Mouse (Mus musculus): ENCODE results near the gene Hsph1. TPM values are rescaled to one million over a fixed set of nuclear protein-coding genes. Genes with fewer than 3 reads are reported as not detected.

The Hsph1 gene
- 52.2 and 54.1 TPM in 2 replicates for polyA plus RNA-seq (2015; fragmentation: Nextera tagmentation; extraction: Ambion mirVana)

- H3K9ac ChIP-seq: peak within 1 kb of the TSS; percentile 69
- peak within 1 kb of the TSS; percentile 93 for H3K27ac ChIP-seq
- H3K27me3 ChIP-seq (replicated peaks): no peaks in the 10 kb centered on the region
- peaks cover 10% of the 10 kb centered on the region; the same call in 1 of the 2 replicates for H3K4me1 ChIP-seq
- H3K9me3 ChIP-seq: no peaks in the 10 kb centered on the region
- H3K36me3 ChIP-seq: peaks cover 8% of the 10 kb centered on the region
- peak within 1 kb of the TSS; percentile 79 for H3K4me2 ChIP-seq
- under 1% methylated on average over 60 of the region's 60 CpGs for WGBS
- H3K4me3 ChIP-seq (replicated peaks): peak within 1 kb of the TSS; percentile 81
- ATAC-seq (ENCODE audit: insufficient read depth, low FRiP score, low read depth): peak; percentile 98
These were observed at the start of gene Hsph1 for GRCm38 (mm10) chr5:149636075-149636920. TSS of gene Hsph1 (minus strand) at chr5:149636376.

GRCm38 (mm10) chr5:149680946-149681345 lies 44.8 kb upstream of the Hsph1 start:
- H3K4me1 ChIP-seq: peaks cover 10% of the 10 kb centered on the region

GRCm38 (mm10) chr5:149679886-149680285 lies 43.7 kb upstream of the Hsph1 start:
- H3K9me3 ChIP-seq: no peaks in the 10 kb centered on the region
- no peaks in the 10 kb centered on the region for H3K27me3 ChIP-seq (replicated peaks)
- no peaks in the 10 kb centered on the region for H3K36me3 ChIP-seq
- peaks cover 10% of the 10 kb centered on the region for H3K4me1 ChIP-seq
- no peak overlapping the region for H3K27ac ChIP-seq
- no peak for ATAC-seq (ENCODE audit: insufficient read depth, low FRiP score, low read depth)
- H3K4me2 ChIP-seq: no peak overlapping the region
- no peak overlapping the region for H3K9ac ChIP-seq
- H3K4me3 ChIP-seq (replicated peaks): no peak overlapping the region
- 40% methylated on average over 7 of the region's 7 CpGs for WGBS

More at GRCm38 (mm10) chr5:149680946-149681345, 44.8 kb upstream of the Hsph1 start:
- no peak for ATAC-seq (ENCODE audit: insufficient read depth, low FRiP score, low read depth)
- H3K9ac ChIP-seq: no peak overlapping the region
- no peak overlapping the region for H3K4me2 ChIP-seq
- no peaks in the 10 kb centered on the region for H3K9me3 ChIP-seq
- 59% methylated on average over 5 of the region's 5 CpGs for WGBS
- H3K27me3 ChIP-seq (replicated peaks): no peaks in the 10 kb centered on the region
- no peak overlapping the region for H3K4me3 ChIP-seq (replicated peaks)
- H3K27ac ChIP-seq: no peak overlapping the region
- no peaks in the 10 kb centered on the region for H3K36me3 ChIP-seq

DNA sequence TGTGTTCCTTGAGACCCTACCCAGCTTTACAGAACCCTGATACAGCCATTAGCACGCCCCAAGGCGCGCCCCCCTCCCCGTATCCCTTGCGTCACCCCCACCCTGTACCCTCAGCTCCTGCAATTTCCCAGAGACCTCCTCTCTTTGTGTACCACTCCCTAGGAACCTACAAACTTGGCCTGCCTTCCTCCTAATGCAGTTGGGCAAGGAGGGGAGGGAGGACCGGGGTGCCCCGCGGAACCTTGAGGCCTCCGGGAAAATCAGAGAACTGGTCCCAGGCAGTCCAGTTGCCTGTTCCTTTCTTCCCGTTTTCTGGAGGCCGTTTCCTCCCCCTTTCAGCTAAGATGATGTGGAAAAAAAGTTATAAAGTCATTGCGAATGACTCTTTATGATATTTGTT lies 43.2 kb upstream of the Hsph1 start:
- ATAC-seq (ENCODE audit: insufficient read depth, low FRiP score, low read depth): no peak
- Histone ChIP-seq H3K4me2 (peak overlapping the region; percentile 99), H3K27ac (no peak overlapping the region), H3K9ac (no peak overlapping the region), H3K4me1 (peaks cover 10% of the 10 kb centered on the region), H3K36me3 (no peaks in the 10 kb centered on the region), H3K27me3 (replicated peaks) (no peaks in the 10 kb centered on the region), H3K9me3 (no peaks in the 10 kb centered on the region), H3K4me3 (replicated peaks) (peak overlapping the region; percentile 78)
- WGBS: 8% methylated on average over 12 of the region's 12 CpGs

- H3K4me1 ChIP-seq: peaks cover 10% of the 10 kb centered on the region
- no peaks in the 10 kb centered on the region for H3K27me3 ChIP-seq (replicated peaks)
- H3K9ac ChIP-seq: peak overlapping the region; percentile 78; the same call in 1 of the 2 replicates
- no peaks in the 10 kb centered on the region for H3K36me3 ChIP-seq
- H3K4me3 ChIP-seq (replicated peaks): peak overlapping the region; percentile 78
- ATAC-seq (ENCODE audit: insufficient read depth, low FRiP score, low read depth): 0 out of 2 replicates have a peak, but pooled peaks have one; percentile 7
- peak overlapping the region; percentile 99 for H3K4me2 ChIP-seq
- H3K27ac ChIP-seq: no peak overlapping the region
- no peaks in the 10 kb centered on the region for H3K9me3 ChIP-seq
- WGBS: 3% methylated on average over 15 of the region's 15 CpGs
These were observed 42.8 kb upstream of the Hsph1 start for GRCm38 (mm10) chr5:149678990-149679348.

DNA sequence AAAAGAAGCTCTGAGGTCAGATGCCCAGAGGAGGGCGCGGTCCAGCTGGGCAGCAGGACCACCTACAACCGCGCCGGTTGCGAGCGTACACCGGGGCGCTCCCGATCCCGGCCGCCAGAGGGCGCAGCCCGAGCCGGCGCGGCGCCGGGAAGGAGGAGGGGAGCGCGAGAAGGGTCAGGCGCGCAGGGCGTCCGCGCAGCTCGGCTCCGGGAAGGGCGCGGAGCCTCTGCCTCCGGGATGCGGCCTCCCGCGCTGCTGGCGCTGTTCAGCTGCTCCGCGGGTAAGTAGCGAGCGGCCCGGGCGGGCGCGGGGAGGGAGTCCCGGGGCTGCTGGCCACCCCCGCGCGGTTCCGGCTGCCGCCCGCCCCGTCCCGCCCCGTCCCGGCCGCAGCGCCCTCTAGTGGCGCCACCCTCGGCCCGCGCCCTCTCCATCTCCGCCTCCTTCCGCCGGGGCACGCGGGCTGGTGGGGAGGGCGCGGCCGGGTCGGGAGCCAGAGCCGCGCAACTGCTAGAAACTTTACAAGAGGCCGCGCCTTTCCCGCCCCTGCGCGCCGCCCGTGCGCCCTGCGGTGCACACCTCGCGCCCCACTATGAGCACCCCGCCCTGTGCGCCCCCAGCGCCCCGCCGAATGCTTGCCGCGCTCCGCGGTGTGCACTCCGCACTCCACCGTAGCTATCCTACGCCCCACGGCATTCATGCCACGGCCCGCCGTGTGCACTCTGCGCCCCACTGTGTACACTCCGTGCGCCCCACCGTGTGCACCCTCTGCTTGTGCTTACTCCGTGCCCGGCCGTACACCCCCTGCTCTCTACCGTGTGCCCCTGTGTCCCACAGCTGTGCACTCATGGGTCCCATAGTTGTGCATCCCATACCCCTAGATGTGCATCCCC lies 42.2 kb upstream of the Hsph1 start, which contains the start of gene B3glct:
TSS of gene B3glct (plus strand) at position 131 of the 890 bp plus-strand sequence.
- H3K4me2 ChIP-seq: peak within 1 kb of the TSS; percentile 99
- peak within 1 kb of the TSS; percentile 81 for H3K27ac ChIP-seq
- H3K4me1 ChIP-seq: peaks cover 10% of the 10 kb centered on the region
- under 1% methylated on average over 94 of the region's 106 CpGs for WGBS
- peak within 1 kb of the TSS; percentile 78 for H3K4me3 ChIP-seq (replicated peaks)
- no peaks in the 10 kb centered on the region for H3K36me3 ChIP-seq
- ATAC-seq (ENCODE audit: insufficient read depth, low FRiP score, low read depth): peak; percentile 96
- peak within 1 kb of the TSS; percentile 78 for H3K9ac ChIP-seq
- no peaks in the 10 kb centered on the region for H3K9me3 ChIP-seq
- no peaks in the 10 kb centered on the region for H3K27me3 ChIP-seq (replicated peaks)

DNA sequence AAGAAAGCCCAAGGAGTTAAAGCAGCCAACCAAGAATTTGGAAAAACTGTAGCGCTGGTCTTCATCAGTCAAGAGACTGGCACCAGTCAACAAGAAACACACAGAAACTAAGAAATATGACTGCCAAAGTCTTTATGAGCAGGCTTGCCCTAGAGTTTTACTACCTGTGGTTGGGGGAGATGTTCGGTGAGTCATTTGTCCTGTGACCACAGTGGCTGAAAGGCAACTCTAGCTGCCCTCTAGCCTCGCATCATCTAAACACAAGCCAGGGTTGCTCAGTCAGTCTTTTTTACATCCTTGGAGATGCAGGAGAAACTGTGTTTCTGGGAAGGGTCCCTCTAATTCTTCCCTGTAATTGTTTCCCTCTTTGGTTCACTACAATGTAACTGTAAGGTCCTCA lies 41.0 kb upstream of the Hsph1 start:
- 89% methylated on average over 3 of the region's 3 CpGs for WGBS
- Histone ChIP-seq H3K36me3 (no peaks in the 10 kb centered on the region), H3K27ac (no peak overlapping the region), H3K4me2 (no peak overlapping the region), H3K9ac (no peak overlapping the region), H3K27me3 (replicated peaks) (no peaks in the 10 kb centered on the region), H3K4me3 (replicated peaks) (no peak overlapping the region), H3K9me3 (no peaks in the 10 kb centered on the region), H3K4me1 (peaks cover 10% of the 10 kb centered on the region)
- no peak for ATAC-seq (ENCODE audit: insufficient read depth, low FRiP score, low read depth)

DNA sequence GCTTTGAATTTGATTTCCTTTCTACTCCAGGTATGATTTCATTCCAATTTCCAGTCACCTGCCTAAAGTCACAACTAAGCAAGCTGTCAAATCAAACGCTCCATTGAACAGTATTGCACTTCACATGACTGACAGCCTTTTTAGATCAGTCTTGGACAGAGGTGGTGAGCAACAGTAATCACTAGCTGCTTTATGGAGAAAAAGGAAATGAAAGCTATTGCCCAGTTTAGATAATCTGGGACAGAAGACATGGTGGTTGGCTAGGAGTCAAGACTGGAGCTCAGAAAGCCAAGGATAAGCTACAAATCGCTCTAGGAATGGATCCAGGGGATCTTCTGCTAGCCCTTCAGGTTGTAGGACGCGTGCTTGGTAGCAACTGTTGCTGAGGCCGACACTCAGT lies 27.2 kb upstream of the Hsph1 start:
- ATAC-seq (ENCODE audit: insufficient read depth, low FRiP score, low read depth): no peak
- Histone ChIP-seq H3K27ac (no peak overlapping the region), H3K9me3 (no peaks in the 10 kb centered on the region), H3K36me3 (no peaks in the 10 kb centered on the region), H3K4me3 (replicated peaks) (no peak overlapping the region), H3K9ac (no peak overlapping the region), H3K27me3 (replicated peaks) (no peaks in the 10 kb centered on the region), H3K4me1 (no peaks in the 10 kb centered on the region), H3K4me2 (no peak overlapping the region)
- 81% methylated on average over 5 of the region's 5 CpGs for WGBS

- Histone ChIP-seq H3K36me3 (no peaks in the 10 kb centered on the region), H3K4me1 (no peaks in the 10 kb centered on the region), H3K4me2 (no peak overlapping the region), H3K9ac (no peak overlapping the region), H3K27me3 (replicated peaks) (no peaks in the 10 kb centered on the region), H3K4me3 (replicated peaks) (no peak overlapping the region), H3K27ac (no peak overlapping the region), H3K9me3 (no peaks in the 10 kb centered on the region)
- ATAC-seq (ENCODE audit: insufficient read depth, low FRiP score, low read depth): no peak
- 88% methylated on average over 6 of the region's 6 CpGs for WGBS
These were observed 26.8 kb upstream of the Hsph1 start for GRCm38 (mm10) chr5:149662980-149663379.

DNA sequence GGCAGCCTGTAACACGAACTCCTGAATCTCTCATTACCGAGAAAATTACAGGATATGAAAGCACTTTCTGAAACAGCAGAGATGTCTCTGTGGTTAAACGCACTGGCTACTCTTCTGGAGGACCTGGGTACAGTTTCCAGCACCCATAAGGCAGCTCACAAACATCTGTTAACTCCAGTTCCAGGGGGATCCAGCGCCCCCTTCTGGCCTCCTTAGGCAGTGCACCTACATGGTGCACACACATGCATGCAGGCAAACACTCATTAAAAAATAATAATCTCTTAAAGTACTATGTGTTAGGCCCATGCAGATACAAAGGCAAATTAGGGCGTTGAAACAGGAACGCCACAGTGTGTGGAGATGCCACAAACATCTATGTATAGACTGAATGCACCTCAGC lies 25.3 kb upstream of the Hsph1 start:
- Histone ChIP-seq H3K27ac (no peak overlapping the region), H3K4me3 (replicated peaks) (no peak overlapping the region), H3K4me2 (no peak overlapping the region), H3K36me3 (no peaks in the 10 kb centered on the region), H3K27me3 (replicated peaks) (no peaks in the 10 kb centered on the region), H3K4me1 (no peaks in the 10 kb centered on the region), H3K9me3 (no peaks in the 10 kb centered on the region), H3K9ac (no peak overlapping the region)
- 87% methylated on average over 6 of the region's 6 CpGs for WGBS
- ATAC-seq (ENCODE audit: insufficient read depth, low FRiP score, low read depth): no peak

- no peaks in the 10 kb centered on the region for H3K36me3 ChIP-seq
- ATAC-seq (ENCODE audit: insufficient read depth, low FRiP score, low read depth): no peak
- H3K27me3 ChIP-seq (replicated peaks): no peaks in the 10 kb centered on the region
- H3K4me1 ChIP-seq: no peaks in the 10 kb centered on the region
- no peaks in the 10 kb centered on the region for H3K9me3 ChIP-seq
- no peak overlapping the region for H3K4me2 ChIP-seq
- H3K9ac ChIP-seq: no peak overlapping the region
- WGBS: 58% methylated on average over 9 of the region's 9 CpGs
- H3K27ac ChIP-seq: no peak overlapping the region
- H3K4me3 ChIP-seq (replicated peaks): no peak overlapping the region
These were observed 23.2 kb upstream of the Hsph1 start for GRCm38 (mm10) chr5:149659414-149659780.
